Mouse (Mus musculus) spleen, postnatal 10 days (tissue): ENCODE data around the gene Ifitm6.
"Not testable (repeated sequence)": the region's sequence is repeated elsewhere in the genome, so short reads cannot be mapped to it uniquely, and the experiment has no call there.

ENCODE experiments used
- DNase-seq, 2 experiments: peaks; one replicate each; pipeline ENCODE4 v3.0.0; 2021 to 2022; ENCODE audit warnings: low spot score in 2 of 2

Gene Ifitm6

GRCm38 (mm10) chr7:141017824-141018223 lies at the start of gene Ifitm6:
Gene Ifitm6 (minus strand): TSS chr7:141017924.
- not testable (repeated sequence) for DNase-seq

- no peak for DNase-seq
Observed at GRCm38 (mm10) chr7:141064576-141064975, 46.9 kb upstream of the Ifitm6 start.

GRCm38 (mm10) chr7:141064175-141064574 lies 46.5 kb upstream of the Ifitm6 start:
- DNase-seq, result no peak

GRCm38 (mm10) chr7:141063353-141063752 lies 45.6 kb upstream of the Ifitm6 start:
- DNase-seq, result no peak

GRCm38 (mm10) chr7:141062525-141062924 lies 44.8 kb upstream of the Ifitm6 start:
- DNase-seq, result no peak

- DNase-seq, result no peak
Observed at GRCm38 (mm10) chr7:141061269-141061692, 43.6 kb upstream of the Ifitm6 start.

GRCm38 (mm10) chr7:141060426-141061242 lies 42.9 kb upstream of the Ifitm6 start, which contains the start of gene B4galnt4:
Gene B4galnt4 (plus strand): TSS chr7:141061104.
- peak in 1 of 2 experiments; percentile 68 for DNase-seq

- no peak for DNase-seq
Observed at GRCm38 (mm10) chr7:141059929-141060328, 42.2 kb upstream of the Ifitm6 start.

- no peak for DNase-seq
Observed at GRCm38 (mm10) chr7:141058601-141059341, 41.0 kb upstream of the Ifitm6 start.

GRCm38 (mm10) chr7:141057541-141057940 lies 39.8 kb upstream of the Ifitm6 start:
- no peak for DNase-seq

- no peak for DNase-seq
Observed at GRCm38 (mm10) chr7:141056976-141057375, 39.3 kb upstream of the Ifitm6 start.

- DNase-seq, result no peak
Observed at GRCm38 (mm10) chr7:141055785-141056184, 38.1 kb upstream of the Ifitm6 start.

- DNase-seq, result no peak
Observed at GRCm38 (mm10) chr7:141052421-141052820, 34.7 kb upstream of the Ifitm6 start.

- DNase-seq, result no peak
Observed at GRCm38 (mm10) chr7:141052016-141052415, 34.3 kb upstream of the Ifitm6 start.

- no peak for DNase-seq
Observed at GRCm38 (mm10) chr7:141051060-141051685, 33.4 kb upstream of the Ifitm6 start.

GRCm38 (mm10) chr7:141049326-141049725 lies 31.6 kb upstream of the Ifitm6 start:
- no peak for DNase-seq

GRCm38 (mm10) chr7:141048226-141049218 lies 30.8 kb upstream of the Ifitm6 start:
- DNase-seq, result peak; percentile 85 to 94

GRCm38 (mm10) chr7:141047581-141048225 lies 30.0 kb upstream of the Ifitm6 start:
- peak in 1 of 2 experiments; percentile 56 for DNase-seq

GRCm38 (mm10) chr7:141046931-141047580 lies 29.3 kb upstream of the Ifitm6 start:
- DNase-seq, result no peak

GRCm38 (mm10) chr7:141042539-141042938 lies 24.8 kb upstream of the Ifitm6 start:
- DNase-seq, result no peak
